Mouse (Mus musculus): ENCODE measurements around the gene Smarcd1. TPM values are rescaled to one million over a fixed set of nuclear protein-coding genes. Genes with fewer than 3 reads are reported as not detected.

Gene Smarcd1
- total RNA-seq (2023): 18.8 and 19.3 TPM in 2 replicates

DNA sequence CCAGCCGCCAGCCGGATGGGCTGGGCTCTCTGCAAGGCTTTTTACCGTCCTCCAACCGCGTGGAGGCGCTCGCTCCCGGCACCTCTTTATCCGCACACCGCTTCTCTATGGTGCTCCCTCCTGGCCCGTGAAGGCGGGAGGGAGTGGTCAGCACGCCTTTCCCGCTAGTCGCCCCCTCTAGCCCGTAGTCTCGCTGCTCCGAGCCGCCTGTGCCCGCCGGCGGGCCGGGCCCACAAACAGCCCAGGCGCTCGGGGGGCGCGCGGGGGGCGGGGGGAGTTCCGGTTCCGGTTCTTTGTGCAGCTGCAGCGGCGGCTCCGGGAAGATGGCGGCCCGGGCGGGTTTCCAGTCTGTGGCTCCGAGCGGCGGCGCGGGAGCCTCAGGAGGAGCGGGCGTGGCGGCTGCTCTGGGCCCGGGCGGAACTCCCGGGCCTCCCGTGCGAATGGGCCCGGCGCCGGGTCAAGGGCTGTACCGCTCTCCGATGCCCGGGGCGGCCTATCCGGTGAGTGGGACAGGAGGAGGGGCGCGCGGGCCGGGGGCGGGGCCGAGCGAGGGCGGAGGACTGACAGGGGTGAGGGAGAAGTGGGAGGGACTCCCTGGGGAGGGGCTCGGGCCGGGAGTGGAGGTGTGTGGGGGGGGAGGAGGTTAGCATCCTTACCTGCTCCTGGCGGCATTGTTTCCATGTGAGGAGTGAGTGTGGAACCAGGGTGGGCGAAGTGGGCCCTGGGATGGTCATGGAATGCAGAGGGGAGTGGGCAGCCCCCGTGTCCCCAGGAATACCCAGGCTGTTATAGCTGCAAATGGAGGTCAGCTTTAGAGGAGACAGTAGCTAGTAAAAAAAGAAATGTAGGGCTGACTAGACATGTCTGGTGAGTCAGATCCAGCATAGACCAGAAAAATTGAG lies at the start of gene Smarcd1:
Smarcd1 (plus strand) TSS at position 131 of the 902 bp plus-strand sequence.

DNA sequence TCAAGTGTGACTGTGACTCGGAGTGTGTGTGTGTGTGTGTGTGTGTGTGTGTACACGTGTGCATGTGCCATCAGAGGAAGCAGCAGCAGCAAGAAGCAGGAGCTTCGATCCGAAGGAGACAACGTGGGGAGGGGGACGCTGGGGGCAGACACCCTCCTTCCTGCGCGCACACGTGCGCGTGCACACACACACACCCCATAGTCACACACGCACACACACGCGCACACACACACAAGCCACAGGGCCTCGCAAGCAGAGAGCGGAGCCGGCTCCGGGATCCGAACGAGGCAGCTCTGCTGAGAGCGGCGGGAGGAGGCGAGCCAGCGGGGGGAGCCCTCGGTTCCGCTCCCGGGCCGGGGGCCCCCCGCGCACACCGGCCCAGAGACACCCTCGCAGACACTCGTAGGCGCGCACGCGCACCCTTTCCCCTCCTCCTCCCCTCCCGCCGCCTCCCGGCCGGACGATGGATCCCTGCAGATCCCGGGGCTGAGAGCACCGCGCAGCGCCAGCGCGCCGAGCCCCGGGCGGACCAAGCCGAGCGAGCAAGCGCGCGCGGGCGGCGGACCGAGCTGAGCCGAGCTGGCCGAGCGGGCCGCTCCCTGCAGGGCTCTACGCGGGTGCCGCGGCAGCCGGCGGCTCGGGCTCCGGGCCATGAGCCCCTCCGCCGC lies 31.6 kb upstream of the Smarcd1 start, which contains the start of gene Asic1:
Asic1 (plus strand) TSS at position 215 of the 668 bp plus-strand sequence.

DNA sequence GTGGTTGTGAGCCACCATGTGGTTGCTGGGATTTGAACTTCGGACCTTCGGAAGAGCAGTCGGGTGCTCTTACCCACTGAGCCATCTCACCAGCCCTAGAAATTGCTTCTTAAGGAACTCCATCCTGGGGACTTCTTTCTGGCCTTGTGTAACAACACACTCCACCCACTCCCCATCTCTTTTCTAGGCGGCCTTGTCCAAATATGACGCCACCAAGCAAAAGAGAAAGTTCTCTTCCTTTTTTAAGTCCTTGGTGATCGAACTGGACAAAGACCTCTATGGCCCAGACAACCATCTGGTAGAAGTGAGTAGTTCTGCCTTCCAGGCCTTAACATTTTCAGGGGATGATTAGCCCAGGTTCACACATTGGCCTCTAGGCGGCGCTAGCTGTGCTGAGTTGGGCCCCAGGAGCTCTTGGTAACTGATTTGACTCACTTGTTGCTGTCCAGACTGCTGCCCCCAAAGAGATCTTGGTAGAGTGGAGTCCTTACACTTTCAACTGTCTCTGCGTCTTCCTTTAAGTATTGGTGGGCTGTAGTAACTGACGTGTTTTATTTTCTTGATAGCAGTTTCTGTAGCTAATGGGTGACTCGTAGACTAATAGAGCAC lies 3.6 kb downstream of the Smarcd1 start, which contains the start of gene Gm17349:
Gm17349 (minus strand) TSS at position 51 of the 609 bp plus-strand sequence.

DNA sequence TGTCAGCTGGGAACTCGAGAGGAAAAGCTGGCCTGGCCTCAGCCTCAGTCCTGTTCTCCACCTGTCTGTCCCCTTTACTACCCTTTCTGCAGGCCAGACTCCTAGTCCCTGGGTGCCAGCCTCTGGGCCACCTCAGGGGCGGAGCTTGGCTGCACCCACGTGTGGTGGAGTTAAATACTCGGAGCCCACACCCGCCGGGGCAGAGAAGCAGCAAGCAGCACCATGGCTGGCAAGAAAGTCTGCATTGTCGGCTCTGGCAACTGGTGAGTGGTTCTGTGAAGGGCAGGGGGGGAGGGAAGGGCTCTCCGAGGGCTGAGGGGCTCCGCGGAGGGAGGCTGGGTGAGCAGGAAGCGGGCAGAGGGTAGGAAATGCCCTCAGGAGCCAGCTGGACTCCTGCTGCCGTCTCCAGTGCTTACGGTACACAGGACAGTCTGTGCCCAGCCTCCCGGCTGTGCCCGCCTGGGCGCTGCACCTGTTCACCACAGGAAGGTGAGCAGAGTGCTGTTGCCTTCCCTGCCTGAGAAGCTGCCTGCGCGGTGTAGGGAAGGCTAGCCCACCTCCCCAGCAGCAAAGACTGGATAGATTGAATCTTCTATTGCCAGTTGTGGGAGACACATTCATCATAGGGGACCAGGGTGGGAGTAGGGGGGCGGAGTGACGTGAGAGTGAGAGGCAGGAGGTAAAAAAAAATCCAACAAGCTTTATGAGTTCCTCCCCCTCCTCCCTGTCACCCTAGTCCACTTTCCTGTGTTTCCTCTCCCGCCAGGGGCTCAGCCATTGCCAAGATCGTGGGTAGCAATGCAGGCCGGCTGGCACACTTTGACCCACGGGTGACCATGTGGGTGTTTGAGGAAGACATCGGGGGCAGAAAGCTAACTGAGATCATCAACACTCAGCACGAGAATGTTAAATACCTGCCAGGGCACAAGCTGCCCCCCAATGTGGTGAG lies 15.7 kb downstream of the Smarcd1 start, which contains the start of gene Gpd1:
Gpd1 (plus strand) TSS at position 130 of the 949 bp plus-strand sequence.

DNA sequence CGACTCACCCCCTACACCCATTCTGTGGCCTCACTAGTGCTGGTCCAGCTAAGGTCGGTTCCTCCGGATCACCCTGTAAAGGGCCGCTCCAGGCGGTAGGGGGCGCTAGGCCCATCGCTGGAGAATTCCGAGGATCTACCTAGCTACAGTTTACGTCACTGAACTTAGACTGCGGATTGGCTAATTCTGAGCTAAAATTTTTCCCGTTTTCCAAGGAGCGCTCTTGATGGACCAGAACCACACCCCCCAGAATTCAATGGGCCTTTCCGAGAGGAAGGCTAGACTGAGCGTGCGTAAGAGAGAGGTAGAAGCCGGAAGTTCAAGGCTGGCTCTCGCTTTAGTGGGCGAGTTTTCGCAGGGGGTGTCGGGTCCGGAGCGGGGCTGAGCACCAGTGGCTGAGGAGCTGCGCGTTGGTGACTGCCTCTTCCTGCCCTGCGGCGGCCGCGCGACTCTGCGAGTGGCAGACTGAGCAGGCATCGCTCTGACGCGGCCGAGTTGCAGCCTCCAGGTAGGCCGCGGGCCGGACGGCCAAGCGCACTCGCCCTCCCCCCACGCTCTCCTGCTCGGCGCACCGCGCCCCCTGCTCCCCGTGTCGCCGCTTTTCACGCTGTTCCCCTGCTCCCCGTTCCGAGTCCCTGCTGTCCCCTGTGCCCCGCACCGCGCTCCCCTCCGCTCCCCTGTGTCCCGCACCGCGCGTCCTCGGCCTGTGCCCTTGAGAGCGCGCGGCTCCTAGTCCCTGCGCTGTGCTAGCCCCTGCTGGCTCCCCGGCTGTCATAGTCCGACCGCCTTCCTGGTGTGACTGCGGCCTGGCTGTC lies 23.6 kb downstream of the Smarcd1 start, which contains the start of gene Cox14:
Cox14 (plus strand) TSS at position 278 of the 815 bp plus-strand sequence.

Other genes with a start within 250 kb of the Smarcd1 start
- 1.0 and 3.3 TPM in 2 replicates for gene Nckap5l, start 244.4 kb upstream of the Smarcd1 start, total RNA-seq (2023)
- gene Bcdin3d, start 227.4 kb upstream of the Smarcd1 start, total RNA-seq (2023): 4.1 and 4.9 TPM in 2 replicates
- 0.60 and 0.79 TPM in 2 replicates for gene Faim2, start 174.0 kb upstream of the Smarcd1 start, total RNA-seq (2023)
- gene Aqp2, start 123.1 kb upstream of the Smarcd1 start, total RNA-seq (2023): not detected in 2 replicates
- gene Aqp5, start 111.3 kb upstream of the Smarcd1 start, total RNA-seq (2023): not detected in 2 replicates
- gene Aqp6, start 100.7 kb upstream of the Smarcd1 start, total RNA-seq (2023): not detected in 2 replicates
- 68.7 and 70.9 TPM in 2 replicates for gene Racgap1, start 50.5 kb upstream of the Smarcd1 start, total RNA-seq (2023)
- 0.28 TPM in 1 of 2 replicates, not detected in the other for gene Asic1, start 31.8 kb upstream of the Smarcd1 start, total RNA-seq (2023)
- 2.2 and 3.7 TPM in 2 replicates for gene Gm17349, start 3.4 kb downstream of the Smarcd1 start, total RNA-seq (2023)
- gene Gpd1, start 15.4 kb downstream of the Smarcd1 start, total RNA-seq (2023): 0.18 and 0.22 TPM in 2 replicates
- gene Cox14, start 23.5 kb downstream of the Smarcd1 start, total RNA-seq (2023): 35.1 and 44.7 TPM in 2 replicates
- gene Cers5, start 70.8 kb downstream of the Smarcd1 start, total RNA-seq (2023): 25.3 and 30.6 TPM in 2 replicates
- gene Lima1, start 173.3 kb downstream of the Smarcd1 start, total RNA-seq (2023): 11.1 and 13.3 TPM in 2 replicates